Mouse (Mus musculus): ENCODE measurements at regions not wholly inside any gene's neighbourhood (a gene's known extent, or its start where the extent isn't known, plus 50 kb on each side); places are given as distances from the start of the nearest gene placed in this dataset.

DNA sequence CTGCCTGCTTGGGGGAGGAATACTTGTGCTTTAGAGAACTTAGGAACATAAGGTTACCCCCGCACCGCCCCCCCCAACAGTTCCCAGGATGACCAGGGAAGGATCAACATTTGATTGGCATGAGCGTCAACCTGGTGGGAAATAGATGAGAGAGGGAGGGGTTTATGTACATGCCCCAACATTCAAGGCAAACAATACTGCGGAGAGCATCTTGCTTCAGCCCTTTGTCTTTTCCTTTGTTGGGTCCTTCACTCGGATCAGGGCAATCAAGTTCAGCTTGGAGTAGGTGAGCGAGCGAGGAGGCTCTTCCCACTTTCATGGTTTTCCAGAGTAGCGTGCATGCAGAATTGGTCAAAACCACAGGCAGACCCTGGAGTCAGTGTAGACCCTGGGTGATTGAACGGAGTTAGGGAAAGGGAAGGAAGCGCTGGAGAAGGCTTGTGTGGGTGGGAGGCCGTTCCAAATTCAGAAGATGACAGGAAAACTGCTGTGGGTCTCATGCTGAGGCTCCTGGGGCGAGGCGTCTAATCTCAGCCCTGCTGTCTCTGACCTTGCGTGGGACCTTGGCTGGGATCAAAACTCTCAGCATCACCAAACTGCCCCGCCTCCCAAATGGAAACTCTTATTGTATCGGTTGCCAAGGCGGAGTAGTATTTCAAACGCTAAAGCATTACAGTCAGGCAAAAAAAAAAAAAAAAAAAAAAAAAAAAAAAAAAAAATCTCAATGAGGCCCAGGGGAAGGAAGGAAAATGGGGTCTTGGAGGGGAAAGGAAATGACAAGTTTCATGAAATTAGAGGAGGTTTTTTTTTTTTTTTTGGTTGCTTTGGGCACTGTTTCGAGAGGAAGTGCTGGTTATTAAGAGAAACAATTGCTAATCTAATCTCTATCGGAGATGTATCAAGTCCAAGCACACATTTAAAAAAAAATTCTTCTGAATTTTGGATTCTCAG, 99.3 kb upstream of the Ado start:
- no peak overlapping the region for H3K9ac ChIP-seq
- 16% methylated on average over 20 of the region's 20 CpGs for WGBS
- peak overlapping the region; percentile 55 for H3K4me2 ChIP-seq
- DNase-seq (peak; percentile 92), ATAC-seq (ENCODE audit: insufficient read depth) (peak; percentile 50)
- H3K4me1 ChIP-seq (ENCODE audit: insufficient read depth), result peaks cover 17% of the 10 kb centered on the region
- H3K9me3 ChIP-seq (ENCODE audit: low read depth, low read length), result no peaks in the 10 kb centered on the region
- no peaks in the 10 kb centered on the region for H3K36me3 ChIP-seq (ENCODE audit: insufficient read depth)
- no peak for TF ChIP-seq CTCF (IDR thresholded peaks at IDR 0.05; ENCODE audit: low read depth)
- H3K4me3 ChIP-seq (ENCODE audit: low read depth, low read length), result no peak overlapping the region
- H3K27ac ChIP-seq (ENCODE audit: low read depth), result peak overlapping the region; percentile 71; the same call in 1 of the 2 replicates
- no peaks in the 10 kb centered on the region for H3K27me3 ChIP-seq (ENCODE audit: insufficient read depth, low read length)

DNA sequence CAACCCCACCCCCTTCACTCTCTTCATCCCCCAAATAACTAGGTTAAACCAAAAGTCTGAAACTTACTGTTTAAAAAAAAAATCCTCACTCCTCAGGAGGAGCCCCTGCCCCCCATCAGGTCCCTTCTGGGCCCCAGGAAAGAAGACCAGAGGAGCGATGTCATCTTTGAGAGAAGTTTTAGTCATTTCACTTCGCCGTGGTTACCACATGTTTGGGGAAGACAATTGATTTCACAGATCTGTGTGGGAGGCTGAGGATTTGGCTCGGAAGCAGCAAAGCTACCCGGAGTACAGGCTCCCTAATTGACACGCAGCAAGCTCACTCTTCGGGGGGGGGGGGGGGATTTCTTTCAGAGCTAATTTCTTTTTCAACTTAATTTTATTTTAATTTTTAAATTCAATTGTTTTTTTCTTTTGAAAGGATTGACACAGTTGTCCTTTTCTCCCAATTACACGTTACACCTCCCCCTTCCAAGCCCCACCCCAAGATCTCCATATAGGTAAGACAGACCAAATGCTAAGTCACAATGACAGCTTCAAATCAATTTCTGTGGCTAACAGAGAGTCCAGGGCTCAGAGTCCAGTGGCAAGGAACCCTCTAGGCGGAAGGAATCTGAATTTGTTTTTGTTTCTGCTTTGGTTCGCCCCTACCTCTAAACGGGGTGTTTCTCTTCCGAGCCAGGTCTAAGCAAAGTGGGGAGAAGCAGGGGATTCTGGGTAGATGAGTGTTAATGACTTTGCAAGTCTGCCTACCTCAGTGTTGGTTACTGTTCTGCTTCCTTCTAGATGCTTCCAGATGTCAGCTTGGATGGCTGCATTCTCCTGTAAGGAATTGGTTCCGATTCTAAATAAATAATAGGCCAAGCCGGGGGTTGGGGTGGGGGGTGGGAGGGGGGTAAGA, 98.2 kb upstream of the Ado start:
- 15% methylated on average over 14 of the region's 14 CpGs for WGBS
- no peaks in the 10 kb centered on the region for H3K36me3 ChIP-seq (ENCODE audit: insufficient read depth)

DNA sequence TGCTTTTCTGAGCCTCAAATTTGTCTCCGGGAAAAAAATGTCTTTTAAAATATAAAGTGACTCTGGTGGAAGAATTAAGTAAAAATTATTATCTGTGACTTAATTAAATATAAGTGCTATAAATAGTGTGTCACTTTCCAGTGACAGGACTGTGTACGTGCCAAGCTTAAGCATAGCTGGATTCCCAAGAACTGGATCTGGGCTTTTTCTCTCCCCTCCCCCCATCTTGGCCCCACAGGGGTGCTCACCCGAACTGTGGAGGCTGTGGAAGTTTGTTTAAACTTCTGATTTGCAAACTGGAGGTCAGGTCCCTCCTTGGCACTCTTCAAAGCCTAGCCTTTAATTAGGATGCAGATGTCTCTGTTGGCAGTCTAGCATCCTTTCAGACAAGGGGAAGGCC, 97.1 kb upstream of the Ado start:
- no peaks in the 10 kb centered on the region for H3K9me3 ChIP-seq (ENCODE audit: low read depth, low read length)
- no peaks in the 10 kb centered on the region for H3K27me3 ChIP-seq (ENCODE audit: insufficient read depth, low read length)
- DNase-seq, result peak; percentile 75
- no peak for TF ChIP-seq CTCF (IDR thresholded peaks at IDR 0.05; ENCODE audit: low read depth)
- no peaks in the 10 kb centered on the region for H3K36me3 ChIP-seq (ENCODE audit: insufficient read depth)
- no peak overlapping the region for H3K4me2 ChIP-seq
- ATAC-seq (ENCODE audit: insufficient read depth), result peak; percentile 64; the same call in 1 of the 2 replicates
- H3K4me3 ChIP-seq (ENCODE audit: low read depth, low read length), result no peak overlapping the region
- H3K9ac ChIP-seq, result no peak overlapping the region
- 26% methylated on average over 3 of the region's 3 CpGs for WGBS
- peaks cover 17% of the 10 kb centered on the region for H3K4me1 ChIP-seq (ENCODE audit: insufficient read depth)
- H3K27ac ChIP-seq (ENCODE audit: low read depth), result no peak overlapping the region

More for the DNA sequence above, 98.2 kb upstream of the Ado start:
- Histone ChIP-seq H3K4me3 (ENCODE audit: low read depth, low read length) (no peak overlapping the region), H3K27ac (ENCODE audit: low read depth) (no peak overlapping the region), H3K9me3 (ENCODE audit: low read depth, low read length) (no peaks in the 10 kb centered on the region), H3K9ac (no peak overlapping the region; the same call in 1 of the 2 replicates), H3K27me3 (ENCODE audit: insufficient read depth, low read length) (no peaks in the 10 kb centered on the region), H3K4me2 (peak overlapping the region; percentile 55), H3K4me1 (ENCODE audit: insufficient read depth) (peaks cover 17% of the 10 kb centered on the region)
- no peak for ATAC-seq (ENCODE audit: insufficient read depth)
- TF ChIP-seq CTCF (IDR thresholded peaks at IDR 0.05; ENCODE audit: low read depth), result no peak
- DNase-seq, result no peak

DNA sequence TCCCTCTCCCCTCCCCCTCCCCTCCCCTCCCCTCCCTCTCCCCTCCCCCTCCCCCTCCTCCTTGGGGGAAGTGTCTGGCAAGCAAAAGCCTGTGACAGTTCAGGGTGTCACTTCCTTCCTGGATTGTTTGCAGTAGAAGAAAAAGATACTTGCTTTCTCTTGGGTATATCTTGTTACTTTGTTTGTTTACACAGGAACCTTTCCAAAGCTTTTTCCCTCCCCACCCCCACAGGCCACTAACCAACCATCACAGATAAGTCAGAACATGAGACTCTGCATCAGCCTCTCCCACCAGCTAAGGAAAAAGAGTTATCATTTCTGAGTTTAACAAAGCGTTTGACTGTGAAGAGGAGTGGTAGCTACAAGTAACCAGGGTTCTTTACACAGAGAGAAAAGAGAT, 95.5 kb upstream of the Ado start:
- no peak overlapping the region for H3K4me2 ChIP-seq
- ATAC-seq (ENCODE audit: insufficient read depth) (no peak), DNase-seq (peak; percentile 75)
- H3K9me3 ChIP-seq (ENCODE audit: low read depth, low read length), result no peaks in the 10 kb centered on the region
- 6% methylated on average over 1 of the region's 1 CpGs for WGBS
- no peak for TF ChIP-seq CTCF (IDR thresholded peaks at IDR 0.05; ENCODE audit: low read depth)
- no peaks in the 10 kb centered on the region for H3K36me3 ChIP-seq (ENCODE audit: insufficient read depth)
- H3K4me3 ChIP-seq (ENCODE audit: low read depth, low read length), result no peak overlapping the region
- H3K4me1 ChIP-seq (ENCODE audit: insufficient read depth), result peaks cover 17% of the 10 kb centered on the region
- H3K27ac ChIP-seq (ENCODE audit: low read depth), result no peak overlapping the region; the same call in 1 of the 2 replicates
- no peak overlapping the region for H3K9ac ChIP-seq
- H3K27me3 ChIP-seq (ENCODE audit: insufficient read depth, low read length), result no peaks in the 10 kb centered on the region

DNA sequence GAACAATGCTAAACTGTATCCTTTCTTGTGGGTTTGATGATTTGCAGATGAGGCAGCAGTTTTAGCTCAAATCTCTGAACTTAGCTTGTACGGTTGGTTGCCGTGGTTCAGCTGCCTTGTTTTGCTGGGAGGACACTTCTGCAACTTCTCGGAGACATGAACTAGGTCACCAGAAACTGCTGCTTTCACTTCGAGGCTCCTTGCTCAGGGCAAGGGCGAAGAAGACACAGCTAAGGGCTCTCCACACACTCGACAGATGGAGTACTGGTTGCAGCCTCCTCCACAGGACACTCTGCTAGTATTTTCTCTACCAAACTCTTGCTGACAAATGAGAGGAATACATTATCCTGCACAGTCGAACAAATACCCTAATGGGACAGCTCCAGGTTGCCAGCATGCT, 94.9 kb upstream of the Ado start:
- Histone ChIP-seq H3K9ac (no peak overlapping the region), H3K36me3 (ENCODE audit: insufficient read depth) (no peaks in the 10 kb centered on the region), H3K4me2 (no peak overlapping the region), H3K9me3 (ENCODE audit: low read depth, low read length) (no peaks in the 10 kb centered on the region), H3K4me3 (ENCODE audit: low read depth, low read length) (no peak overlapping the region), H3K27me3 (ENCODE audit: insufficient read depth, low read length) (no peaks in the 10 kb centered on the region), H3K27ac (ENCODE audit: low read depth) (0 out of 2 replicates have a peak overlapping the region, but pooled peaks have one; percentile 20), H3K4me1 (ENCODE audit: insufficient read depth) (peaks cover 17% of the 10 kb centered on the region)
- 30% methylated on average over 7 of the region's 7 CpGs for WGBS
- no peak for ATAC-seq (ENCODE audit: insufficient read depth)
- no peak for TF ChIP-seq CTCF (IDR thresholded peaks at IDR 0.05; ENCODE audit: low read depth)
- no peak for DNase-seq

DNA sequence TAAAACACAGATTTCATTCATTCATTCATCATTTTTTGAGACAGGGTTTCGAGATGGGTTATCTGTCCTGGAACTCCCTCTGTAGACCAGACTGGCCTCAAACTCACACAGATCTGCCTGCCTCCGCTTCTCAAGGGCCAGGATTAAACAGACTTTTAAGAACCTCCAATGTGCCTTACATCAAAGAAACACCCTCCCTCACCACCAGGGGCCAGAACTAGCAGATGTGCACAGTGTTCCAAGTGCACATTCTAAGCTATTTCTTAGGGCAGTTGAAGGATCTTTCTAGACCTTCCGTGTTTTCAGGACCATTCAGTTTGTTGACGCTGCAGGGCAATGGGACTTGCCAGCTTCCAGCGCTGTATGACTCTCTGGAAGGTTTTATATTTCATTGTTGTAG, 88.6 kb upstream of the Ado start:
- no peak overlapping the region for H3K4me3 ChIP-seq (ENCODE audit: low read depth, low read length)
- TF ChIP-seq CTCF (IDR thresholded peaks at IDR 0.05; ENCODE audit: low read depth), result peak; percentile 66
- no peaks in the 10 kb centered on the region for H3K9me3 ChIP-seq (ENCODE audit: low read depth, low read length)
- 50% methylated on average over 5 of the region's 5 CpGs for WGBS
- H3K27ac ChIP-seq (ENCODE audit: low read depth), result no peak overlapping the region
- H3K4me1 ChIP-seq (ENCODE audit: insufficient read depth), result peaks cover 5% of the 10 kb centered on the region
- no peaks in the 10 kb centered on the region for H3K36me3 ChIP-seq (ENCODE audit: insufficient read depth)
- H3K4me2 ChIP-seq, result no peak overlapping the region; the same call in 1 of the 2 replicates
- DNase-seq (peak; percentile 56), ATAC-seq (ENCODE audit: insufficient read depth) (no peak)
- no peaks in the 10 kb centered on the region for H3K27me3 ChIP-seq (ENCODE audit: insufficient read depth, low read length)
- H3K9ac ChIP-seq, result no peak overlapping the region
